Mouse (Mus musculus): ENCODE measurements around the gene Nsmce1. TPM values are rescaled to one million over a fixed set of nuclear protein-coding genes. Genes with fewer than 3 reads are reported as not detected.

The Nsmce1 gene
- 115 and 116 TPM in 2 replicates for polyA plus RNA-seq (2014; fragmentation: Nextera tagmentation; extraction: Ambion mirVana)

DNA sequence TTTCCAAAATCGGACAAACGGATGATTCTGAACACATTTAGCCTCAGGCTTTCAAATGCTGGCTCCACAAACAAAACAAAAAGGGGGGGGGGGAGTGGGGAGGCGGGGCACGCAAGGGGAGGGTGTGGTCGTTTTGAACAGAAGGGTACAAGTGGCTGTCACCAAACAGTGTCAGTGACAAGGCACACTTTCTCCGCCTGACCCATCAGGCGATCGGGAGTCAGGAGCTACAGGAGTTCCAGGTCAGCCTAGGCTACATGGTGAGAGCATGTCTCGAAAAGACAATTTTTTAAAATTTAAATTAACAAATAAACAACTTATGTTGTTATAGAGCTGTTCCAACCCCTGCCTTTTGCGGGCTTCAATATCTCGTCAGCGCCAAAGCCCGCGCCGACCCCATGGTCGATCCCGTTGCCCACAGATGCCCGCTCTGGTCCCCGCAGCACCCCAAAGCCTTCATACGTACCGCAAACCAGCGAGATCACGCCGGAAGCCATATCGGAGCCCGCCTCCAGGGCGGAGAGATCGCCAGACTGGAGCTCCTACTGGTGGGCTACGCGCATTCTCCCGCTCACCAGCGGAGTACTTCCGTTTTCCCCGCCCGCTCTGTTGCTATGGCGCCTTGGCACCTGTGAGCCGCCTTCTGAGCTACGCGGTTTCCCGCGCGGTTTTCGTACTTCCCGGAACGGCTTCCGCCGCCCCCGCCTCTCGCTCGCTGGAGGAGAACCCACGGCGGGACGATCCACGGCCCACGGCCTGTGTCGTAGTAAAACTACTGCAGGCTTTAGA, at the start of gene Nsmce1:
Nsmce1 (minus strand) TSS at position 650 of the 789 bp plus-strand sequence.
- Histone ChIP-seq H3K36me3 (ENCODE audit: control insufficient read depth, insufficient read depth, low read length) (no peaks in the 10 kb centered on the region; the same call in 1 of the 2 replicates), H3K27ac (ENCODE audit: low read depth, low read length) (peak within 1 kb of the TSS; percentile 64; the same call in 1 of the 2 replicates), H3K27me3 (ENCODE audit: control insufficient read depth, insufficient read depth, low read length) (no peaks in the 10 kb centered on the region), H3K9ac (ENCODE audit: low read length) (peak within 1 kb of the TSS; percentile 84), H3K9me3 (ENCODE audit: control insufficient read depth, low read length) (no peaks in the 10 kb centered on the region), H3K4me2 (ENCODE audit: low read depth, low read length, severe bottlenecking) (peak within 1 kb of the TSS; percentile 69), H3K4me3 (ENCODE audit: low read depth, low read length) (peak within 1 kb of the TSS; percentile 56), H3K4me1 (replicated peaks; ENCODE audit: control insufficient read depth, insufficient read depth, low read length) (0 out of 2 replicates have a peak, but pooled peaks cover 2% of the 10 kb centered on the region)
- DNase-seq (ENCODE audit: low spot score) (peak; percentile 94), ATAC-seq (replicated peaks; ENCODE audit: low FRiP score) (peak; percentile 98)
- under 1% methylated on average over 56 of the region's 56 CpGs for WGBS

DNA sequence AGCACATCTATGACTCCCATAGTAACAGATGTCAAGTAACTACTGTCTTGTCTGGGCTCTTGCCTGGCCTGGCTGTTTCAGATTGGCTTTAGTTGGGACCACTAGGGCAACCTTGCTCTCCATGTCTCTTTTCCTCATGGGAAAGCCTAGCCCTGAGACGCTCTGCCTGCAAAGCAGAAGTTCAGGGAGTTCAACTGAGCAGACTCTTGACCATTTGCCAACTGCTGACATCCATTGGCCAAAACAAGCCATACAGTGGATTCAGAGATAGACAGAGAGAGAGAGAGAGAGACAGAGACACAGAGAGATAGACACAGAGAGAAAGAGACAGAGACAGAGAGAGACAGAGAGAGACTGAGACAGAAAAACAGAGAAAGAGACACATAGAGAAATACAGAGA, 49.6 kb upstream of the Nsmce1 start:
- Histone ChIP-seq H3K27ac (ENCODE audit: low read depth, low read length) (no peak overlapping the region), H3K4me2 (ENCODE audit: low read depth, low read length, severe bottlenecking) (no peak overlapping the region), H3K4me3 (ENCODE audit: low read depth, low read length) (no peak overlapping the region), H3K4me1 (replicated peaks; ENCODE audit: control insufficient read depth, insufficient read depth, low read length) (no peaks in the 10 kb centered on the region), H3K36me3 (ENCODE audit: control insufficient read depth, insufficient read depth, low read length) (no peaks in the 10 kb centered on the region), H3K9me3 (ENCODE audit: control insufficient read depth, low read length) (no peaks in the 10 kb centered on the region), H3K9ac (ENCODE audit: low read length) (no peak overlapping the region), H3K27me3 (ENCODE audit: control insufficient read depth, insufficient read depth, low read length) (no peaks in the 10 kb centered on the region)
- no peak for DNase-seq (ENCODE audit: low spot score)
- WGBS = 93% methylated on average over 1 of the region's 1 CpGs
- ATAC-seq (replicated peaks; ENCODE audit: low FRiP score) = no peak

DNA sequence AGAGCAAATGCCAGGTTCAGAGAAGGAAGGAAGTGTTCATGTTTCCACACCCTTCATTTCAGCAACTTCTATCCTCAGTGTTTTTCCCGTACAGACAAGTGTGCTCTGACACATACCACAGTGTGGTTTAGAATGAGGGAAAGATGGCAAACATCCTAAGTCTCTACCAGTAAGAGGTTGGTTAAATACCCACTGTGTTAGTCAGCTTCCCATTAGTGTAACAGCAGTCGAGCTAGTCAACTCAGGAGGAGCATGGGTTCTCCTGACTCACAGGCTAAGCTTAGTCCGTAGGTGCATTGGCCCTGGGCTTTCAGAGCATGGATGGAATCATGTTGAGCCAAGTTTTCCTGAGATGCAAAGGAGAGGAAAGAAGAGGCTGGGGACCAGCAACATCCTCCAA, 48.0 kb upstream of the Nsmce1 start:
- no peak overlapping the region for H3K4me3 ChIP-seq (ENCODE audit: low read depth, low read length)
- WGBS = 88% methylated on average over 3 of the region's 3 CpGs
- DNase-seq (ENCODE audit: low spot score) = no peak
- H3K27me3 ChIP-seq (ENCODE audit: control insufficient read depth, insufficient read depth, low read length) = no peaks in the 10 kb centered on the region
- no peak overlapping the region for H3K4me2 ChIP-seq (ENCODE audit: low read depth, low read length, severe bottlenecking)
- no peak for ATAC-seq (replicated peaks; ENCODE audit: low FRiP score)
- H3K9ac ChIP-seq (ENCODE audit: low read length) = no peak overlapping the region
- no peaks in the 10 kb centered on the region for H3K9me3 ChIP-seq (ENCODE audit: control insufficient read depth, low read length)
- no peaks in the 10 kb centered on the region for H3K4me1 ChIP-seq (replicated peaks; ENCODE audit: control insufficient read depth, insufficient read depth, low read length)
- no peak overlapping the region for H3K27ac ChIP-seq (ENCODE audit: low read depth, low read length)
- no peaks in the 10 kb centered on the region for H3K36me3 ChIP-seq (ENCODE audit: control insufficient read depth, insufficient read depth, low read length)

DNA sequence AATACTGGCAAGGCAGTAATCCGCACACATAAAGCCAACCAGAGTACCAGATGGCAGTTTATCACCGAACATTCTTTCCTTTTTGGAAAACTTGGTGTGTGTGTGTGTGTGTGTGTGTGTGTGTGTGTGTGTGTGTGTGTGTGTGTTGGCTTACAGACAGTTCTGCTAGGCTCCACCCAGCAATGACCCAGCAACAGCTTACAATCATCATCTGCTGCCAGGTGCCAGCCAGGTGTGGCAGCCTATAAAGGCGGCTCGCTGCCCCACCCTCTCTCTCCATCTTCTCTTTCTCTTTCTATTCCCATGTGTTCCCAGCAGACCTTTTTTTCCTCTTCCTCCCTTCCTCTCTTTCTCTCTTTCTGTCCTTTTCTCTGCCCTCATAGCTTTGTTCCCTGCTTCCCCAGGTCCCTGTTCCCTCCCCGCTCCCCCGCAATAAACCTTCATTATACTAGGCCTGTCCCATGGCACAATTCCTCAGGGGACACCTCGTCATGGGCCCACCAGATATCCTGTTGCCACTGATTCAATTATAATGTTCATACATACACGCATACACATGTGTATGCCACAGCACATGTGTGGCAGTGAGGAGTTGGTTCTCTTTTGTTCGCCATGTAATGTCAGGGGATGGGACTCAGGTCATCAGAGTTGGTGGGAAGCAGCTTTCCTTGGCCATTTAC, 36.6 kb upstream of the Nsmce1 start:
- Histone ChIP-seq H3K9ac (ENCODE audit: low read length) (no peak overlapping the region), H3K9me3 (ENCODE audit: control insufficient read depth, low read length) (no peaks in the 10 kb centered on the region), H3K36me3 (ENCODE audit: control insufficient read depth, insufficient read depth, low read length) (no peaks in the 10 kb centered on the region), H3K4me2 (ENCODE audit: low read depth, low read length, severe bottlenecking) (no peak overlapping the region), H3K4me1 (replicated peaks; ENCODE audit: control insufficient read depth, insufficient read depth, low read length) (no peaks in the 10 kb centered on the region), H3K4me3 (ENCODE audit: low read depth, low read length) (no peak overlapping the region), H3K27ac (ENCODE audit: low read depth, low read length) (no peak overlapping the region), H3K27me3 (ENCODE audit: control insufficient read depth, insufficient read depth, low read length) (no peaks in the 10 kb centered on the region)
- no peak for ATAC-seq (replicated peaks; ENCODE audit: low FRiP score)
- no peak for DNase-seq (ENCODE audit: low spot score)
- WGBS = 88% methylated on average over 9 of the region's 9 CpGs

DNA sequence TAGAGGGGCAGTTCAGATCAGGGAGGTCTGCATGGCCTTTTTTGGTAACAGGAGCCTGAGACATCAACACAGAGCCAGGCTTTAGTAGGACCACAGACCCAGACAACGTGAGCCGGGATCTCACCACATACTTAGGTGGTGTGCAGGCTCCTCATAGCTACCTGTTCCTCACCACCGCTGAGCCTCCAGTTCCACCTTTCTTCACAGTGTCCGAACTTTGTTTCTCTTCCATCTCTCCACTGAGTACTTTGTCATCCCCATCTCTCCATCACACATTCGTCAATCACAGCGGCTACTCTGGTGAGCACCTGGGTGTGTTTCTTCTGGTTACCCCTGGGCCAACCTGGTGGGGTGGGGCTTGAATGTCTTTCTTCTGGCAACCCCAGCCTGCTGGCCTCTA, 35.8 kb upstream of the Nsmce1 start:
- Histone ChIP-seq H3K9me3 (ENCODE audit: control insufficient read depth, low read length) (no peaks in the 10 kb centered on the region), H3K4me1 (replicated peaks; ENCODE audit: control insufficient read depth, insufficient read depth, low read length) (no peaks in the 10 kb centered on the region), H3K4me2 (ENCODE audit: low read depth, low read length, severe bottlenecking) (no peak overlapping the region), H3K36me3 (ENCODE audit: control insufficient read depth, insufficient read depth, low read length) (no peaks in the 10 kb centered on the region), H3K9ac (ENCODE audit: low read length) (no peak overlapping the region), H3K27ac (ENCODE audit: low read depth, low read length) (no peak overlapping the region), H3K27me3 (ENCODE audit: control insufficient read depth, insufficient read depth, low read length) (no peaks in the 10 kb centered on the region), H3K4me3 (ENCODE audit: low read depth, low read length) (no peak overlapping the region)
- ATAC-seq (replicated peaks; ENCODE audit: low FRiP score) (no peak), DNase-seq (ENCODE audit: low spot score) (no peak)
- WGBS = 94% methylated on average over 6 of the region's 6 CpGs

DNA sequence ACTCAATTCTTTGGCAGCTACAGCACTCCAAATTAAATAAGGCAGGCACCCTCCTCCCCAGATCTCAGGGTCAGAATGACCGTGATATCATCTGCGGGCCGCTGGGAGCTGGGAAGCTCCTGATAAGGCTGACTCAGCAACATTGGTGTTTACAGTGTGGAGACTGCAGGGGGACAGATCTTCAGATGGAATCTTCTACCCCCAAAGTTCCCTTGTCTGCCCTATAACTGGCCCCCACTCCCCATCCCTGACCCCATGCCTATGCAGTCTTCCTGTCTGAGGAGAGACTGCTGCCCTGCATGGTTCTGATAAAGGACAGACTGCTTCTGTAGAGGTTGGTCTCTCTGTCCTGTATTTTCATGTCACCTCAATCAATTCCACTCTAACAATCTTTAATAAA, 31.7 kb upstream of the Nsmce1 start:
- Histone ChIP-seq H3K27ac (ENCODE audit: low read depth, low read length) (no peak overlapping the region), H3K27me3 (ENCODE audit: control insufficient read depth, insufficient read depth, low read length) (no peaks in the 10 kb centered on the region), H3K9me3 (ENCODE audit: control insufficient read depth, low read length) (no peaks in the 10 kb centered on the region), H3K4me2 (ENCODE audit: low read depth, low read length, severe bottlenecking) (no peak overlapping the region), H3K4me3 (ENCODE audit: low read depth, low read length) (no peak overlapping the region), H3K36me3 (ENCODE audit: control insufficient read depth, insufficient read depth, low read length) (no peaks in the 10 kb centered on the region), H3K4me1 (replicated peaks; ENCODE audit: control insufficient read depth, insufficient read depth, low read length) (no peaks in the 10 kb centered on the region), H3K9ac (ENCODE audit: low read length) (no peak overlapping the region)
- no peak for DNase-seq (ENCODE audit: low spot score)
- 92% methylated on average over 3 of the region's 3 CpGs for WGBS
- no peak for ATAC-seq (replicated peaks; ENCODE audit: low FRiP score)

DNA sequence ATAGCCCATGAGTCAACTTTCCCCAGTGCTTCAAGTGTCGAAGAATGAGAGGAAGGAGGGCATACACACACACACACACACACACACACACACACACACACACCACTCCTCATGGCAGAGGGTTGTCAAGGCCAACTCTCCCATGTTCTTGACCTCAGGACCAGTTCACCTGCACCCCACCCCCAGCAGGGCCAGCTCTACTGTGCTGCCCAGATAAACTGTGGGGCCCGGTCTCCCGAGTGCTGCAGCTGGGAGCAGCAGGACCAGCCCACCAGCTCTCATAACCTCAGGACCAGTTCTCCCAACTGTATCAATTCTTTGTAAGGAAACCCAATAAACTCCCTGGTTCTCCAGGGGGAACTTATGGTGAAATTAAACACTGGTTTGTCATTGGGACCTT, 28.3 kb upstream of the Nsmce1 start:
- no peaks in the 10 kb centered on the region for H3K4me1 ChIP-seq (replicated peaks; ENCODE audit: control insufficient read depth, insufficient read depth, low read length)
- no peak overlapping the region for H3K4me2 ChIP-seq (ENCODE audit: low read depth, low read length, severe bottlenecking)
- H3K36me3 ChIP-seq (ENCODE audit: control insufficient read depth, insufficient read depth, low read length) = no peaks in the 10 kb centered on the region
- no peaks in the 10 kb centered on the region for H3K9me3 ChIP-seq (ENCODE audit: control insufficient read depth, low read length)
- DNase-seq (ENCODE audit: low spot score) = no peak
- H3K27me3 ChIP-seq (ENCODE audit: control insufficient read depth, insufficient read depth, low read length) = no peaks in the 10 kb centered on the region
- no peak overlapping the region for H3K4me3 ChIP-seq (ENCODE audit: low read depth, low read length)
- ATAC-seq (replicated peaks; ENCODE audit: low FRiP score) = no peak
- no peak overlapping the region for H3K27ac ChIP-seq (ENCODE audit: low read depth, low read length)
- no peak overlapping the region for H3K9ac ChIP-seq (ENCODE audit: low read length)
- 83% methylated on average over 3 of the region's 3 CpGs for WGBS

DNA sequence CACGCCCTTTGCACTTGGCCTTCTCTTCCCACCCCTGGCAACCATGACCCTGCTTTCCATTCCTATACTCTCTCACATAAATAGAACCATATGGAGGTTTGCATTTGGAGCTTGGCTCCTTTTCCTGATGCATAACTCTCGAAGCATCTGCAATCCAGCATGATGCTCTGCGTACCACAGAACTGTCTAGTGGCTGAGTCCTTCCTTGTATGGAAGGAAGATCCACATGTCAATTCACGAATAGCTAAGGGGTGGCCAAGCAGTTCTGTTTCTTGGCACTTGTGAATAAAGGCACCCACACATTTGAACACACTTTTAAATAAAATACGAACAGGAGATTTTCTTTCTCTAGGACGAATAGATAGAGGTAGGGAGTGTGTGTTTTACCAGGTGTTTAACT, 26.1 kb upstream of the Nsmce1 start:
- H3K9ac ChIP-seq (ENCODE audit: low read length) = no peak overlapping the region
- no peaks in the 10 kb centered on the region for H3K27me3 ChIP-seq (ENCODE audit: control insufficient read depth, insufficient read depth, low read length)
- DNase-seq (ENCODE audit: low spot score) = no peak
- 81% methylated on average over 6 of the region's 6 CpGs for WGBS
- ATAC-seq (replicated peaks; ENCODE audit: low FRiP score) = no peak
- no peaks in the 10 kb centered on the region for H3K36me3 ChIP-seq (ENCODE audit: control insufficient read depth, insufficient read depth, low read length)
- no peak overlapping the region for H3K4me2 ChIP-seq (ENCODE audit: low read depth, low read length, severe bottlenecking)
- H3K4me3 ChIP-seq (ENCODE audit: low read depth, low read length) = no peak overlapping the region
- no peak overlapping the region for H3K27ac ChIP-seq (ENCODE audit: low read depth, low read length)
- H3K4me1 ChIP-seq (replicated peaks; ENCODE audit: control insufficient read depth, insufficient read depth, low read length) = no peaks in the 10 kb centered on the region
- no peaks in the 10 kb centered on the region for H3K9me3 ChIP-seq (ENCODE audit: control insufficient read depth, low read length)

Data from forebrain, embryonic 11.5 days (tissue).